Mouse (Mus musculus): Measurements from ENCODE around the gene Mfsd6. TPM values are rescaled to one million over a fixed set of nuclear protein-coding genes. Genes with fewer than 3 reads are reported as not detected.
A peak's percentile ranks its signal among the peaks of the same experiment; 100 is the strongest.

Gene Mfsd6
- total and polyA plus RNA-seq, 3 experiments, result 0.05 to 5.0 TPM; not detected in 1

GRCm38 (mm10) chr1:52753828-52754227 is 26.6 kb upstream of the Mfsd6 start:
- no peak for DNase-seq (ENCODE audit: low spot score)
- TF ChIP-seq TAL1 (conservative IDR thresholded peaks at IDR 0.05; ENCODE audit: low read depth, low read length), result no peak
- TF ChIP-seq CTCF (IDR thresholded peaks at IDR 0.05; ENCODE audit: low read depth, low read length), result no peak
- TF ChIP-seq GATA2 (IDR thresholded peaks at IDR 0.05; ENCODE audit: borderline replicate concordance, low read depth, low read length), result no peak
- no peak for TF ChIP-seq POLR2AphosphoS5 (IDR thresholded peaks at IDR 0.05; ENCODE audit: insufficient replicate concordance, low read depth, low read length)
- no peak for TF ChIP-seq GATA1 (IDR thresholded peaks at IDR 0.05; ENCODE audit: borderline replicate concordance, low read length)
- Histone ChIP-seq H3K9me3 (replicated peaks) (no peaks in the 10 kb centered on the region), H3K27me3 (ENCODE audit: insufficient read depth, low read length) (peaks cover 3% of the 10 kb centered on the region; the same call in 1 of the 2 replicates), H3K36me3 (replicated peaks) (no peaks in the 10 kb centered on the region), H3K4me3 (ENCODE audit: low read depth, low read length) (no peak overlapping the region), H3K4me1 (ENCODE audit: insufficient read depth, low read depth, low read length) (peaks cover 13% of the 10 kb centered on the region)
- ATAC-seq (ENCODE audit: extremely low read depth, insufficient number of reproducible peaks, low FRiP score, poor library complexity, severe bottlenecking), result peak; percentile 19; the same call in 1 of the 2 replicates

GRCm38 (mm10) chr1:52752706-52753105 is 25.4 kb upstream of the Mfsd6 start:
- Histone ChIP-seq H3K4me1 (ENCODE audit: insufficient read depth, low read depth, low read length) (peaks cover 13% of the 10 kb centered on the region), H3K4me3 (ENCODE audit: low read depth, low read length) (no peak overlapping the region), H3K36me3 (replicated peaks) (no peaks in the 10 kb centered on the region), H3K27me3 (ENCODE audit: insufficient read depth, low read length) (peaks cover 3% of the 10 kb centered on the region; the same call in 1 of the 2 replicates), H3K9me3 (replicated peaks) (no peaks in the 10 kb centered on the region)
- no peak for DNase-seq (ENCODE audit: low spot score)
- ATAC-seq (ENCODE audit: extremely low read depth, insufficient number of reproducible peaks, low FRiP score, poor library complexity, severe bottlenecking), result peak; percentile 66
- TF ChIP-seq TAL1 (conservative IDR thresholded peaks at IDR 0.05; ENCODE audit: low read depth, low read length) (no peak), POLR2AphosphoS5 (IDR thresholded peaks at IDR 0.05; ENCODE audit: insufficient replicate concordance, low read depth, low read length) (no peak), GATA1 (IDR thresholded peaks at IDR 0.05; ENCODE audit: borderline replicate concordance, low read length) (no peak), CTCF (IDR thresholded peaks at IDR 0.05; ENCODE audit: low read depth, low read length) (no peak), GATA2 (IDR thresholded peaks at IDR 0.05; ENCODE audit: borderline replicate concordance, low read depth, low read length) (no peak)

GRCm38 (mm10) chr1:52751634-52752033 is 24.4 kb upstream of the Mfsd6 start:
- TF ChIP-seq TAL1 (conservative IDR thresholded peaks at IDR 0.05; ENCODE audit: low read depth, low read length), result no peak
- TF ChIP-seq POLR2AphosphoS5 (IDR thresholded peaks at IDR 0.05; ENCODE audit: insufficient replicate concordance, low read depth, low read length), result no peak
- no peak for TF ChIP-seq GATA1 (IDR thresholded peaks at IDR 0.05; ENCODE audit: borderline replicate concordance, low read length)
- TF ChIP-seq GATA2 (IDR thresholded peaks at IDR 0.05; ENCODE audit: borderline replicate concordance, low read depth, low read length), result no peak
- no peak for TF ChIP-seq CTCF (IDR thresholded peaks at IDR 0.05; ENCODE audit: low read depth, low read length)
- ATAC-seq (ENCODE audit: extremely low read depth, insufficient number of reproducible peaks, low FRiP score, poor library complexity, severe bottlenecking), result no peak
- Histone ChIP-seq H3K4me1 (ENCODE audit: insufficient read depth, low read depth, low read length) (peaks cover 13% of the 10 kb centered on the region), H3K4me3 (ENCODE audit: low read depth, low read length) (no peak overlapping the region), H3K36me3 (replicated peaks) (no peaks in the 10 kb centered on the region), H3K9me3 (replicated peaks) (no peaks in the 10 kb centered on the region), H3K27me3 (ENCODE audit: insufficient read depth, low read length) (peaks cover 3% of the 10 kb centered on the region; the same call in 1 of the 2 replicates)
- no peak for DNase-seq (ENCODE audit: low spot score)

GRCm38 (mm10) chr1:52749978-52750377 is 22.7 kb upstream of the Mfsd6 start:
- H3K9me3 ChIP-seq (replicated peaks), result no peaks in the 10 kb centered on the region
- DNase-seq (ENCODE audit: low spot score) (no peak), ATAC-seq (ENCODE audit: extremely low read depth, insufficient number of reproducible peaks, low FRiP score, poor library complexity, severe bottlenecking) (no peak)
- H3K36me3 ChIP-seq (replicated peaks), result no peaks in the 10 kb centered on the region
- peaks cover 5% of the 10 kb centered on the region; the same call in 1 of the 2 replicates for H3K27me3 ChIP-seq (ENCODE audit: insufficient read depth, low read length)
- no peak for TF ChIP-seq GATA1 (IDR thresholded peaks at IDR 0.05; ENCODE audit: borderline replicate concordance, low read length)
- TF ChIP-seq POLR2AphosphoS5 (IDR thresholded peaks at IDR 0.05; ENCODE audit: insufficient replicate concordance, low read depth, low read length), result no peak
- no peak for TF ChIP-seq CTCF (IDR thresholded peaks at IDR 0.05; ENCODE audit: low read depth, low read length)
- TF ChIP-seq GATA2 (IDR thresholded peaks at IDR 0.05; ENCODE audit: borderline replicate concordance, low read depth, low read length), result no peak
- TF ChIP-seq TAL1 (conservative IDR thresholded peaks at IDR 0.05; ENCODE audit: low read depth, low read length), result no peak
- peaks cover 10% of the 10 kb centered on the region for H3K4me1 ChIP-seq (ENCODE audit: insufficient read depth, low read depth, low read length)
- H3K4me3 ChIP-seq (ENCODE audit: low read depth, low read length), result no peak overlapping the region

GRCm38 (mm10) chr1:52748260-52748659 is 21.0 kb upstream of the Mfsd6 start:
- TF ChIP-seq CTCF (IDR thresholded peaks at IDR 0.05; ENCODE audit: low read depth, low read length) (peak; percentile 58), GATA2 (IDR thresholded peaks at IDR 0.05; ENCODE audit: borderline replicate concordance, low read depth, low read length) (no peak), POLR2AphosphoS5 (IDR thresholded peaks at IDR 0.05; ENCODE audit: insufficient replicate concordance, low read depth, low read length) (no peak)
- ATAC-seq (ENCODE audit: extremely low read depth, insufficient number of reproducible peaks, low FRiP score, poor library complexity, severe bottlenecking), result no peak
- Histone ChIP-seq H3K9me3 (replicated peaks) (no peaks in the 10 kb centered on the region), H3K36me3 (replicated peaks) (no peaks in the 10 kb centered on the region), H3K4me1 (ENCODE audit: insufficient read depth, low read depth, low read length) (peaks cover 7% of the 10 kb centered on the region), H3K4me3 (ENCODE audit: low read depth, low read length) (no peak overlapping the region), H3K27me3 (ENCODE audit: insufficient read depth, low read length) (peaks cover 5% of the 10 kb centered on the region; the same call in 1 of the 2 replicates)
- peak; percentile 22 for DNase-seq (ENCODE audit: low spot score)

DNA sequence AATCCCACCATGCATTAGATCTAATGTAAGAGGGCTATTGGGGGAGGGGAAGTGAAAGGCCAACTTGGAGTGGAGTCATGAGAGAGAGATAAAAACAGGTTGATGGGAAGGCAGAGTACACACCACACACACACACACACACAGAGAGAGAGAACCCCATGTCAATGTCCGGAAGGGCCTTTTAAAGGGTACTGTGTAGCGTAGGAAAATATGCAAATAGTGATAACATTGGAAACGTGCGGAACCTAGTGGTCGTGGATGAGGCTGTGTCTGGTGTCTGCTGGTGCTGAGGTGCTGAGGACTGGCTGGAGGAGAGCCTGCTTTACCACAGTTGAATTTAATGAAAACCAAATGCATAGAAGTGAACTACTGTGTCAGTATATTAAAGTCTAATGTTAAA is 15.3 kb upstream of the Mfsd6 start:
- no peak for ATAC-seq (ENCODE audit: extremely low read depth, insufficient number of reproducible peaks, low FRiP score, poor library complexity, severe bottlenecking)
- Histone ChIP-seq H3K9me3 (replicated peaks) (no peaks in the 10 kb centered on the region), H3K4me3 (ENCODE audit: low read depth, low read length) (no peak overlapping the region), H3K27me3 (ENCODE audit: insufficient read depth, low read length) (0 out of 2 replicates have a peak, but pooled peaks cover 4% of the 10 kb centered on the region), H3K36me3 (replicated peaks) (no peaks in the 10 kb centered on the region), H3K4me1 (ENCODE audit: insufficient read depth, low read depth, low read length) (no peaks in the 10 kb centered on the region)
- no peak for TF ChIP-seq POLR2AphosphoS5 (IDR thresholded peaks at IDR 0.05; ENCODE audit: insufficient replicate concordance, low read depth, low read length)
- no peak for TF ChIP-seq GATA1 (IDR thresholded peaks at IDR 0.05; ENCODE audit: borderline replicate concordance, low read length)
- TF ChIP-seq TAL1 (conservative IDR thresholded peaks at IDR 0.05; ENCODE audit: low read depth, low read length), result no peak
- no peak for TF ChIP-seq GATA2 (IDR thresholded peaks at IDR 0.05; ENCODE audit: borderline replicate concordance, low read depth, low read length)
- no peak for TF ChIP-seq CTCF (IDR thresholded peaks at IDR 0.05; ENCODE audit: low read depth, low read length)
- DNase-seq (ENCODE audit: low spot score), result no peak
